Comparison of ENCODE assay signal across 7 mouse cellular contexts in the genomic region with DNA sequence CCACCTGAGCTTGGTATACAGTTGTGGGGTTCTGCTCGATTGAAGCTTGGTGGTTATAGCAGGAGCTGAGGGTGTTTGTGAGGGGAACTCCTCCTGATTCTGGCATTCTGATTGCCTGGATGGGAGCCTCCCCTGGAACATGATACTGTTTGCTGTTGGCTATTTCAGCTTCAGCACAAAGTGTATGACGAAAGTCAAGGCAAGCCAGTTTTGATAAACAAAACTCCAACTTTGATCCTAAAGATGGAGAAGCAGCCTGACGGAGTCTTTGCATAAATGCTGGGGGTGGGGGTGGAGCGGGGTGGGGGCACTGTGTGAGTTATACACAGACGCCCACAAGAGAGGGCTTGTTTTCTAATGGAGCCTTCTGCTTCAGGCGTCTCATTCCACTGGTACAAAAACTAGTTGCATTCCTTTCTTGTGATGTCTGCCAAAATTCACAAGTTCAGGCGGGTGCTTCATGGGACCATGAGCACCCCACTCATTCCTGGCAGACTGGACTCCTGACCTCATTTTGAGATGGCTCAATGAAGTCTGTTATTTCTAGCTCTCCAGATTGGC. TPM values are rescaled to one million over a fixed set of nuclear protein-coding genes. Genes with fewer than 3 reads are reported as not detected.
DNase-seq lines count a peak whose midpoint lies in the region; ATAC-seq and TF ChIP-seq lines count a peak whose summit lies in the region.

No protein-coding gene starts in this region.

- H3K4me1 ChIP-seq in midbrain, postnatal 0 days (ENCODE audit: insufficient read depth, low read length), result no peaks in the 10 kb centered on the region
- no peaks in the 10 kb centered on the region for H3K4me1 ChIP-seq in midbrain, embryonic 15.5 days

- H3K4me3 ChIP-seq in midbrain, postnatal 0 days (ENCODE audit: low read depth, low read length), result no peak overlapping the region
- no peak overlapping the region for H3K4me3 ChIP-seq in midbrain, embryonic 15.5 days
- H3K4me3 ChIP-seq in gastrocnemius, adult 2 months, result peak overlapping the region; percentile 44

- no peaks in the 10 kb centered on the region for H3K9me3 ChIP-seq in midbrain, postnatal 0 days (ENCODE audit: low read length)
- no peaks in the 10 kb centered on the region for H3K9me3 ChIP-seq in midbrain, embryonic 15.5 days

- H3K9ac ChIP-seq in midbrain, postnatal 0 days (replicated peaks; ENCODE audit: low read length, poor library complexity, severe bottlenecking), result no peak overlapping the region
- no peak overlapping the region for H3K9ac ChIP-seq in midbrain, embryonic 15.5 days

- peak; percentile 14 for DNase-seq in midbrain, postnatal 0 days (ENCODE audit: low spot score)
- DNase-seq in gastrocnemius, adult 2 months, result peak; percentile 72
- DNase-seq in kidney, adult 11 months, result peak; percentile 79
- peak; percentile 39 to 63 for DNase-seq in lung, postnatal 4 days
- no peak for DNase-seq in cerebellum, postnatal 25 days
- DNase-seq in cerebellum, adult 9-11 months, result no peak

- no peaks in the 10 kb centered on the region for H3K27me3 ChIP-seq in midbrain, postnatal 0 days (ENCODE audit: insufficient read depth, low read length)
- no peaks in the 10 kb centered on the region for H3K27me3 ChIP-seq in midbrain, embryonic 15.5 days (replicated peaks)

- no peak for TF ChIP-seq CTCF in midbrain, postnatal 0 days (IDR thresholded peaks at IDR 0.05)
- TF ChIP-seq CTCF in gastrocnemius, adult 2 months (IDR thresholded peaks at IDR 0.05), result no peak

- no peak overlapping the region for H3K4me2 ChIP-seq in midbrain, postnatal 0 days (ENCODE audit: low read depth, low read length, poor library complexity, severe bottlenecking)
- no peak overlapping the region for H3K4me2 ChIP-seq in midbrain, embryonic 15.5 days

- no peak overlapping the region; the same call in 1 of the 2 replicates for H3K27ac ChIP-seq in midbrain, postnatal 0 days (ENCODE audit: low read depth, low read length)
- no peak overlapping the region for H3K27ac ChIP-seq in midbrain, embryonic 15.5 days
- peak overlapping the region; percentile 86 for H3K27ac ChIP-seq in gastrocnemius, adult 2 months

- WGBS in midbrain, postnatal 0 days, result 66% methylated on average over 7 of the region's 7 CpGs
- 64% methylated on average over 7 of the region's 7 CpGs for WGBS in midbrain, embryonic 15.5 days

- ATAC-seq in midbrain, postnatal 0 days (ENCODE audit: low FRiP score), result no peak
- no peak for ATAC-seq in midbrain, embryonic 15.5 days (replicated peaks)

- intact Hi-C loops in gastrocnemius, adult 2 months (cut with DNase I), result no loop called here

- H3K36me3 ChIP-seq in midbrain, postnatal 0 days (ENCODE audit: insufficient read depth, low read length), result no peaks in the 10 kb centered on the region
- H3K36me3 ChIP-seq in midbrain, embryonic 15.5 days (replicated peaks), result no peaks in the 10 kb centered on the region

RNA-seq across cellular contexts. Expression of gene Ctsl, which starts 30.2 kb away (rescaled TPM):
- 185 and 214 TPM in 2 replicates for total RNA-seq in midbrain, postnatal 0 days (2014; rRNA removed)
- 174 and 196 TPM in 2 replicates for polyA plus RNA-seq in midbrain, postnatal 0 days (2015; fragmentation: Nextera tagmentation; extraction: Ambion mirVana)
- 134 and 138 TPM in 2 replicates for polyA plus RNA-seq in midbrain, embryonic 15.5 days (2015; fragmentation: Nextera tagmentation; extraction: Ambion mirVana)
- 100 to 1,000 TPM; 111 to 149 TPM for total RNA-seq in gastrocnemius, adult 2 months (2021)

RNA-seq across cellular contexts. Expression of gene Cdk20, which starts 31.2 kb away (rescaled TPM):
- total RNA-seq in midbrain, postnatal 0 days (2014; rRNA removed), result 30.0 and 34.2 TPM in 2 replicates
- 25.5 and 26.6 TPM in 2 replicates for polyA plus RNA-seq in midbrain, postnatal 0 days (2015; fragmentation: Nextera tagmentation; extraction: Ambion mirVana)
- 29.7 and 29.9 TPM in 2 replicates for polyA plus RNA-seq in midbrain, embryonic 15.5 days (2015; fragmentation: Nextera tagmentation; extraction: Ambion mirVana)
- total RNA-seq in gastrocnemius, adult 2 months (2021), result 1 to 10 TPM; 2.1 to 3.3 TPM

Comparison
In these comparisons a context has a peak if more than half of its experiments do, and no peak if none do; other contexts are left out.
1. DNase-seq: peak in midbrain, postnatal 0 days (single experiment), gastrocnemius, adult 2 months (single experiment), kidney, adult 11 months (single experiment) and lung, postnatal 4 days (2 of 2); none in cerebellum, postnatal 25 days (0 of 2) and cerebellum, adult 9-11 months (single experiment).